Mouse (Mus musculus): Measurements from ENCODE around the gene Hoxb5. TPM values are rescaled to one million over a fixed set of nuclear protein-coding genes. Genes with fewer than 3 reads are reported as not detected.

The Hoxb5 gene
- total RNA-seq, 2 experiments from 2014 or later, result not detected

- no peak for ATAC-seq (replicated peaks; ENCODE audit: low FRiP score, low TSS enrichment, poor library complexity, severe bottlenecking)
Measured at GRCm38 (mm10) chr11:96270996-96271540, 32.1 kb upstream of the Hoxb5 start, which contains the start of gene Hoxb9. Hoxb9 (plus strand) TSS chr11:96271457.

- ATAC-seq (replicated peaks; ENCODE audit: low FRiP score, low TSS enrichment, poor library complexity, severe bottlenecking), result 0 out of 2 replicates have a peak, but pooled peaks have one; percentile 51
Measured at GRCm38 (mm10) chr11:96271541-96272011, 31.6 kb upstream of the Hoxb5 start.

- no peak for ATAC-seq (replicated peaks; ENCODE audit: low FRiP score, low TSS enrichment, poor library complexity, severe bottlenecking)
Measured at GRCm38 (mm10) chr11:96272024-96272921, 30.9 kb upstream of the Hoxb5 start.

- no peak for ATAC-seq (replicated peaks; ENCODE audit: low FRiP score, low TSS enrichment, poor library complexity, severe bottlenecking)
Measured at GRCm38 (mm10) chr11:96274428-96274827, 28.7 kb upstream of the Hoxb5 start.

- no peak for ATAC-seq (replicated peaks; ENCODE audit: low FRiP score, low TSS enrichment, poor library complexity, severe bottlenecking)
Measured at GRCm38 (mm10) chr11:96275896-96276295, 27.2 kb upstream of the Hoxb5 start.

GRCm38 (mm10) chr11:96277151-96278044 lies 25.7 kb upstream of the Hoxb5 start:
- ATAC-seq (replicated peaks; ENCODE audit: low FRiP score, low TSS enrichment, poor library complexity, severe bottlenecking), result no peak

- no peak for ATAC-seq (replicated peaks; ENCODE audit: low FRiP score, low TSS enrichment, poor library complexity, severe bottlenecking)
Measured at GRCm38 (mm10) chr11:96278324-96278723, 24.8 kb upstream of the Hoxb5 start.

- ATAC-seq (replicated peaks; ENCODE audit: low FRiP score, low TSS enrichment, poor library complexity, severe bottlenecking), result peak; percentile 87
Measured at GRCm38 (mm10) chr11:96278773-96279172, 24.4 kb upstream of the Hoxb5 start.

GRCm38 (mm10) chr11:96279421-96280233 lies 23.5 kb upstream of the Hoxb5 start:
- no peak for ATAC-seq (replicated peaks; ENCODE audit: low FRiP score, low TSS enrichment, poor library complexity, severe bottlenecking)

GRCm38 (mm10) chr11:96280399-96281378 lies 22.4 kb upstream of the Hoxb5 start:
- no peak for ATAC-seq (replicated peaks; ENCODE audit: low FRiP score, low TSS enrichment, poor library complexity, severe bottlenecking)

- ATAC-seq (replicated peaks; ENCODE audit: low FRiP score, low TSS enrichment, poor library complexity, severe bottlenecking), result no peak
Measured at GRCm38 (mm10) chr11:96281396-96281795, 21.7 kb upstream of the Hoxb5 start.

GRCm38 (mm10) chr11:96281855-96282570 lies 21.1 kb upstream of the Hoxb5 start, which contains the start of gene Hoxb8:
Hoxb8 (plus strand) TSS chr11:96281905.
- no peak for ATAC-seq (replicated peaks; ENCODE audit: low FRiP score, low TSS enrichment, poor library complexity, severe bottlenecking)

- no peak for ATAC-seq (replicated peaks; ENCODE audit: low FRiP score, low TSS enrichment, poor library complexity, severe bottlenecking)
Measured at GRCm38 (mm10) chr11:96282795-96283430, 20.2 kb upstream of the Hoxb5 start.

- peak; percentile 48; the same call in 1 of the 2 replicates for ATAC-seq (replicated peaks; ENCODE audit: low FRiP score, low TSS enrichment, poor library complexity, severe bottlenecking)
Measured at GRCm38 (mm10) chr11:96284041-96284749, 18.9 kb upstream of the Hoxb5 start.

GRCm38 (mm10) chr11:96284774-96285734 lies 18.1 kb upstream of the Hoxb5 start:
- ATAC-seq (replicated peaks; ENCODE audit: low FRiP score, low TSS enrichment, poor library complexity, severe bottlenecking), result no peak

Measured in megakaryocyte-erythroid progenitor cell, adult 5-6 weeks (primary cell).